Comparison of ENCODE assay signal across 19 mouse cellular contexts in genomic region chr4:107056088-107056487, GRCm38 (mm10). TPM values are rescaled to one million over a fixed set of nuclear protein-coding genes. Genes with fewer than 3 reads are reported as not detected.
"Had no signal": no experiment of that assay in that cellular context is flagged by ENCODE, and none has a peak within 500 bp of the region (broad histone marks: within the 10 kb centered on the region; RNA-seq: fewer than 3 reads in every experiment).

No protein-coding gene starts in this region.

- H3K27ac ChIP-seq: neural tube, embryonic 12.5 days had no signal

- H3K4me1 ChIP-seq: limb, embryonic 12.5 days; neural tube, embryonic 12.5 days had no signal

- DNase-seq: kidney, adult 8-10 months; layer of hippocampus, adult 9-11 months; layer of hippocampus, postnatal 36 days; lung, embryonic 14.5 days; midbrain, embryonic 14.5 days; spleen, adult 18-20 months; thymus, adult 2 months; thymus, postnatal 36 days had no signal

- H3K27me3 ChIP-seq: limb, embryonic 12.5 days; neural tube, embryonic 12.5 days had no signal

- ATAC-seq: intestine, embryonic 16.5 days had no signal

- H3K4me3 ChIP-seq: limb, embryonic 12.5 days; neural tube, embryonic 12.5 days had no signal

- H3K9me3 ChIP-seq: limb, embryonic 12.5 days; neural tube, embryonic 12.5 days had no signal

- H3K4me2 ChIP-seq: limb, embryonic 12.5 days; lung, embryonic 14.5 days; neural tube, embryonic 12.5 days had no signal

- H3K9ac ChIP-seq: limb, embryonic 12.5 days; lung, embryonic 14.5 days; neural tube, embryonic 12.5 days had no signal

RNA-seq across cellular contexts. Expression of gene Cdcp2, which starts 40.6 kb away (rescaled TPM):
- total RNA-seq: layer of hippocampus, adult 18-20 months; layer of hippocampus, postnatal 36 days; left cerebral cortex, adult 8-10 months; left cerebral cortex, postnatal 25 days; liver, adult 2 months; megakaryocyte-erythroid progenitor cell, adult 5-6 weeks; neutrophil, adult 5-6 weeks had no signal
- polyA plus RNA-seq: intestine, embryonic 16.5 days; limb, embryonic 12.5 days; liver, adult 2 months; liver, embryonic 16.5 days; lung, embryonic 14.5 days; midbrain, embryonic 14.5 days; stomach, embryonic 14.5 days had no signal
